Mouse (Mus musculus) erythroblast, adult 5-6 weeks (primary cell): ENCODE measurements around the gene Cela1. TPM values are rescaled to one million over a fixed set of nuclear protein-coding genes. Genes with fewer than 3 reads are reported as not detected.
A peak's percentile ranks its signal among the peaks of the same experiment; 100 is the strongest.

Experiments used
- ATAC-seq: replicated peaks from 2 replicates; pipeline ENCODE4 v1.8.0; 2016; ENCODE audit warnings: moderate number of reproducible peaks, mild to moderate bottlenecking, moderate TSS enrichment, inconsistent platforms; ENCODE audit not compliant: poor library complexity, low FRiP score, severe bottlenecking
- total RNA-seq, 2 experiments: library from RNA; stranded (forward) in 1 of 2; stranded (reverse) in 1 of 2; fragments of 150-400 nt in 1 of 2; fragments of 200-764, 138-1000 nt in 1 of 2; gene quantifications; 2 replicates each; pipeline versions ENCODE4 v1.2.3 to v1.2.4; 2015 to 2017; ENCODE audit warnings: low replicate concordance in 2 of 2

The Cela1 gene
- total RNA-seq, 2 experiments from 2014 or later = 20.9 to 37.1 TPM

DNA sequence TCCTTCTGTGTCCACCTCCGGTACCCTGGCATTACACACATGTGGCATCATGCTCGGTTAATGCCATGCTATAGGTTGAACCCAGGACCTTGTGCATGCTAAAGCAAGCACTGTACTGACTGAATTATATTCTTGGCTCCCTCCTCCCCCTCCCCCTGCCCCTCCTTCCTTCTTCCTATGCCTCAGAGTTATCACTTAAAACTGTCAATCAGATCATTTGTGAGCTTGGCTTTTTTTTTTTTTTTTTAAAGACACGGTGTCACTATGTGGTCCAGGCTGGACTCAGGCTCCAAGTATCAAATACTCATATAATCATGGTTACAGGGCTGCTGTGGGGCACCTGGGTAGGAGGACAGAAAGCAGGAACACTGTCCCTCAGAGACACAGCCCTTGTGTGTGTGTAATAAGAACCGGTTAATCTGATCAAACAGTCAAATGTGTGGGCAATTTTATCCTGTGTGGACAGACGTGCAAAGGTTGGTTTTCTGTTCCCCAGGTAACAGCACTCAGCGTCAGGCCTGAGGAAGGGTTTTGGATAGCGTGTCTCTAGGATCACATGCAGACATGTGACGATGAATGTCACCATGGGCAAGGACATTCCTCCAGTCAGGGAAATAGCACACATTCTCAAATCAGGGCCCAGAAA, 20.8 kb upstream of the Cela1 start:
- ATAC-seq = no peak

DNA sequence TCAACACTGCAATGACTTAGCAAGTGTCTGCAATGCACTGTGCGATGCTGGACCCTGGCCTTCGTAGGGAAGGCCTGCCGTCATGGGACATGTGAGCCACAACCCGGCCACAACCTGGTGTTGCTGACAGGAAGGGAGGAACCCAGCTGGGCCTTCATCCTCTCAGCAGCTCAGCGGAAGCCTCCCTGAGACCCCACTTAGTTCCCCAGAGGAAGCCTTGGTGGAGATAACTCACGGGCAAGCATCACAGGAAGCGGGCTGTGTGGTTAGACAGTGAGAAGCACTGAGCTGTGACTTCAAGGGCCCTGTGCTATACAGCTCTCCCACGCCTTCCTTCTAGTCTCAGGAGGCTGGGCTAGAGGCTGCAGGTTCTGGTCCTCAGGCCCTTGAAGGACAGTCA, 18.5 kb upstream of the Cela1 start:
- no peak for ATAC-seq

DNA sequence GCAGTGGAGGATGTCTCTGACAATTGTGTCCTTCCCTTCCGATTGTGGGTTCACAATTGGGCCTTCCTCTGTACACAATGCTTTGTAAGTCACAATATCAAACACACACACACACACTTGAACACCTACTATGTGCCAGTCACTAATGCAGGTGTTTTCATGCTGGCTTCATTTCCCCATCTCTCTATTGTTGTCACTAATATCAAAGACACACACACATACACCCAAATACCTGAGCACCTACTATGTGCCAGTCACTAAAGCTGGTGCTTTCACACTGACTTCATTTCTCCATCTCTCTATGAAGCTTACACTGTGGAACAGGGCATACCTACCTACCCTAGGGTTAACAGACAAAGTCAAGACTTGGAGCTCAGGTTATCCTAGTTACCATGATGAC, 17.7 kb upstream of the Cela1 start:
- ATAC-seq = no peak

DNA sequence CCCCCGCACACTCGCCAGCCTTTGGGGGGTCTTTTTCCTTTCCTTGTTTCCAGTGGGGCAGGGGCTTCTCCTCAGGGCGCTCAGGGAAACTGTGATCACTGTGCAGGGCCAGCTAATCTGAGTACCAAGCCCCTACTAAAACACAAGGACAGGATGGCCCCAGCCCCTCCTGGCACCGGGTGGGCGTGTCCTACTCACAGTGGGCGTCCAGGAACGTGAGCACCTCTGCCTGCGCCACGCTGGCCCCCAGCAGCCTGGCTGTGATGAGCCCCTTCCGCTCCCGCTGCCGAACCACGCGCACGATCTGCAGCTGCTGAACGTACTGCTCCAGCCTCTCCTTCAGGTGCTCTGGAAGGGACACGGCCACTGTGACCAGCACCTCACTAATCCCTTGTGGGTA, 16.2 kb upstream of the Cela1 start:
- ATAC-seq = no peak

DNA sequence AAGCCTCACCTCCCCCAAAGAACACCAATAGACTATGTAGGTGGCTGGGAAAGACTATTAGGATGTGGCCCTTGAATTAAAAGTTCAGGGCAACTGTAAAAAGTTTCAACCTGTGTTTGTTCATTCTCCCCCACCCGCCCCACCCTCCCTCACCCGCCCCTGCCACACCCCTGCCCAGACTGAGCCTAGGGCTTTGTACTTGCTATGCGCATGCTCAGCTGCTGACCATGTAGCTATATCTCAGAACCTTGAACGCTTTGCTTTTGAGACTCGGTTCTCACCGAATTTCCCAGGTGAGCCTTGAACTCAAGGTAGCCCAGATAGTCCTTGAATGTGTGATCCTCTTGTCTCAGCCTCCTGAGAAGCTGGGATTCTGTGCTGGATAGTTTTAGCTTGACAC, 14.1 kb upstream of the Cela1 start:
- ATAC-seq = no peak

DNA sequence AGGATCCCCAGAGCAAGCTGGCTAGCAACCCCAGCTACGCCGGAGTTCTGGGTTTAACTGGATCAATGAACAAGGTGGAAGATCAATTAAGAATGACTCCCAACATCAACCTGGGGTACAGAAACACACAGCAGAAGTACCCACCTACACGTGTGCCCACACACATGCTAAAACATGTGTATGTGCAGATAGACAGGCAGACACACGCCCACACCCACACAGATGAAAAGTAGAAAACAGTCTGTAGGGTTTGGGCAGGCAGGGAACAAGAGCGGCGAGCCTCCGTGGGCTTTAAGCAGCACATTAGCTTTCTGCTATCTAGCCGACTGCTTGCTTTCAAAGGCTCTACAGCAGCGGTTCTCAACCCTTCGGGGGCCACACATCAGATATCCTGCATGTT, 13.4 kb upstream of the Cela1 start:
- ATAC-seq = no peak

DNA sequence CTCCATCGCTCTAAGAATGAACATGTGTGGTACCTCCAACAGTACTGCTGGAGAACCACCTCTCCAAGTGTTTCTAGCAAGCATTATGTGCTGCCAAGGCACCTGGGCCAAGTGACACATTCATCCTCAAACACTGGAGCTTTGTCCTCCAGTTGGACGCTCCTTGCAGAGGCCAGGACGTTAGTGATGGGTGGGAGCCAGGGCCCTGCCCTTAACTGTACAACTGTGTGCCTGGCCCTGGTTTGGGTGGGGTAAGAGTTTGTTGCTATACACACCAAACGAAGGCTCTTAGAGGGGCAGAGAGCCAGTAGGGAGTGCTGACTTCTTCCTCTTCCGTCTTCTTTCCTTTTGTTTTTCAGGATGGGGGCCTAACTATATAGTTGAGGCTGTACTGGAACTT, 12.7 kb upstream of the Cela1 start:
- no peak for ATAC-seq

DNA sequence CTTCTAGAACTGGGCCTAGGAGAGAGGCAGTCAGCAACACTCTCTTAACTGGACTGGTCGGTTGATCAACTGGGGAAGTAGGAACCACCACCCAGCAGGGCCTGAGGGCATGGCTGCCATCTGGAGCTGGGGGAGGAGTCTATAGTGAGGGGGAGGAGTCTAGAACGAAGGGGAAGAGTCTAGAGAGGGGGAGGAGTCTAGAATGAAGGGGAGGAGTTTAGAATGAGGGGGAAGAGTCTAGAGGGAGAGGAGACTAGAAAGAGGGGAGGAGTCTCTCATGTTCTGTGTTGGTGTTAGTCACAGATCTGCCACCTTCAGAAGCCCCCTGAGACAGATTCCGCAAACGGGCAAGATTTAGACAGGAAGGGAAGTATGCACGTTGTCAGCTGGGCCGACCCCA, 11.7 kb upstream of the Cela1 start:
- 0 out of 2 replicates have a peak, but pooled peaks have one; percentile 12 for ATAC-seq

DNA sequence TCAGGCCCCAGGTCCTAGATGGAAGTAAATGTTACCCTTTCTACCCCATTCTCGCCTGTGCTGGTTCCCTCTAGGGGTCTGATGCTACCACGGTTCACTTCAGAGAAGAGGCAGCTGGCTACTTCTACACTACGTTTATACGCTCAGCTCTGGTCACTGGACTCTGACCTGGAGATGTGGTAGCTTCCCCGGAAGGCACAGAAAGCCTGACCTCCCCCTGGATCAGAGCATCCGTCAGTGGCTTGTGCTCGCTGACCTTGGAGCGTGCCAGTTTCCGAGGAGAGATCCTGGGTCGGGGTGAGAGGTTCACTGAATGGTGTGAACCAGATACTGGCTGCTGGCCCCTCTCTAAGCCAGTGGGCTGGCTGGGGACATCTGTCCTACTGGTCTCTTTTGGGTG, 10.4 kb upstream of the Cela1 start:
- ATAC-seq = no peak

DNA sequence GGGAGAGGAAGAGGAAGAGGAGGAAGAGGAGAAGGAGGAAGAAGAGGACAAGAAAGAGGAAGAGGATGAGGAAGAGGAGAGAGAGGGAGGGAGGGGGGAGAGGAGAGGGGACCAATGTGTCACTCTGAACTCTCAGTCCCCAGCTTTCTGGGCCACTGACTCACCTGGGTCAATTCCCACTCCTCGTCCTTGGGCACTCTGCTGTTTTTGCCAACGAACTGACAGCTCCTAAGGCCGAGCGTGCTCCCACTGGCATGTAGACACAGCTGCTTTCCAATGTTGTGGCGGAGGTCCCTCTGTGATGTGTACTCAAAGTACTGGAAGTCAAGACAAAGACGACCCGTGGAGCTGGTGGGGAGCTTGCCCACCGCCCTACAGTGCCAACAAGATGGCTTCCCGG, 6.7 kb upstream of the Cela1 start:
- no peak for ATAC-seq

DNA sequence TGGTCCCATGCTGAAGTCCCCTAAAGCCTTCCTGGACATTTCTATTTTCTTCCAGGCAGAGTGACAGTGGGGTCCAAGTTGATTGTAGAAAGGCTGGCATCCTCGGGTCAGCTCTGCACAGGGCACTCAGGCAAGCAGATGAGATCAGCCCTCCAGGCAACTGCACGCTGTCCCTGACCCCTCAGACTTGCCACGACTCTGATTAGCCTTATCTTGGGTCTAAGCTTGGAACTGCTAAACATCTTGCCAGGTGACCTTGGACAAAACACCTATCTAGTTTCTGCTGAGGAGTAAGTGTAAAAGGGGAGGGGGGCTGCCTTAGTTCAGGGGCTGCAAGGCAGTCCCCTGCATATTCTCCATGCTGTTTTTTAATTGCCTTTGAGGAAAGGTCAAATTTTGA, 4.3 kb upstream of the Cela1 start:
- no peak for ATAC-seq

DNA sequence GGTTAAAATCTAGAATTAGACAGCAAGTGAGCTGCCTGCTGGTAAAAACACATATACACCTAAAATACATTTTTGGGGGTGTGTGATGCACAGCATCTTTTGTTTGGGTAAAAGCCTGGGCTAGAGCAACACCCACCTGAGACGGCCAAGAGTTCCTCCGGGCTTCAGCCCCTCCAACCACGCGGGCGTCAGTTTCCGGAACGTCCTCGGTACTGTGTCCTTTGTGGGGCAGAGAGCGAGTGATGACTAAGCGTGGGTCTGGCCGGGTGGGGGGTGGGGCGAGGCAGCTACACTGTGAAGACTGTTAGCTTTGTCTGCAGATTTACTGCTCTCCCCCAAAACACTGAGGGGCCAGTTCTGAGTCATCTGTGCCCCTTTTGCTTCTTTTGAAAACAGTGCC, 732 bp downstream of the Cela1 start:
- ATAC-seq = peak; percentile 61

DNA sequence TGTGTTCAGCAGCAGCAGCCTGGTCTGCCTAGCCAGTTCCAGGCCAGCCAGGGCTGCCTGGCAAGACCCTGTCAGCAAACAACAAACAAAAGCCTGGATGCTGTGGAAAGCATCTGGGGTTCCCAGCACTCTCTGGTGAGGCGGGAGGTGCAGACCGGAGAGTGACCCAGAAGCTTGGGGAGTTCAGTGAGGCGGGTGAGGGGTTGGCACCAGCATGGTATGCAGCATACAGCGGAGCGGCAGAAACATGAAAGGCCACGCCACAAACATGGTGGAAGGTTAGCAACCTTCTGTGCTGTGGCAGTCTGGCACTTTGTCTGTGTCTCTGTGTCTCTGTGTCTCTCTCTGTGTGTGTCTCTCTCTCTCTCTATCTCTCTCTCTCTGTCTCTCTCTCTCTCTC, 1.3 kb downstream of the Cela1 start:
- ATAC-seq = 0 out of 2 replicates have a peak, but pooled peaks have one; percentile 18

DNA sequence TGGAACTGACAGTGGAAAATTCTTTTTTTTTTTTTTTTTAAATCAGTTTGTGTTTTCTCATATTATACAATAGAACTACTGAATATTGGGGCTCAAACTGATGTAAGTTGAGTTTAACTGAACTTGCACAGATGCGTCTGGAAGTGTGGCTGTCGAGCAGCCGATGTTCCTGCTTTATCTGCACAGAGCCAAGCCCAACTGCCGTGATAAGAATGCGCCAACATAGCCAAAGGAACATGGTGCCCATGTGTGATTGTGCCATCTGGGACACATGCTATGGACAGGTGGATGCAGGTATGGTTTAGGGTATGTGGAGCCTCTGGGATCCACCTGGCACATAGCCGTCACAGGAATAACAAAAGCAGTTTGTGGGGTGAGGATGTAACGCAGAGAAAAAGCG, 1.9 kb downstream of the Cela1 start:
- ATAC-seq = peak; percentile 64

DNA sequence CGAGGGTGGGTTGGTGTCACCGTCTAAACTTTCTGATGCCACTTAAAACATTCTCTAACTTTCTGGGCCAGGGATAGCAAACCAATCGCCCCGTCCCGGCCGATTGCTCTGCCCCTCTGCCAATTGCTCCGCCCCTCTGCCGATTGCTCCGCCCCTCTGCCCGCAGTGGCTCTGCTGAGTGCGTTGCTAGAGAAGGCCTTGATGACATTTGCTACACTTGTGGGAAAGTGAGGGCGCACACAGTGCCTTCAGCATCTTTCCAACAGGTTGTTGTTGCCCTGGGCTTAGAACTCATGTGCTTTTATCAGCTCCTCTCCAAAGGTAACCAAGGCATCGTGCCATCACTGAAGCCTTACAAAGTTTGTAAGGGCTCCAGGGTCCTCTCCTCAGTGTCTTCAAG, 2.5 kb downstream of the Cela1 start:
- ATAC-seq = peak; percentile 79

DNA sequence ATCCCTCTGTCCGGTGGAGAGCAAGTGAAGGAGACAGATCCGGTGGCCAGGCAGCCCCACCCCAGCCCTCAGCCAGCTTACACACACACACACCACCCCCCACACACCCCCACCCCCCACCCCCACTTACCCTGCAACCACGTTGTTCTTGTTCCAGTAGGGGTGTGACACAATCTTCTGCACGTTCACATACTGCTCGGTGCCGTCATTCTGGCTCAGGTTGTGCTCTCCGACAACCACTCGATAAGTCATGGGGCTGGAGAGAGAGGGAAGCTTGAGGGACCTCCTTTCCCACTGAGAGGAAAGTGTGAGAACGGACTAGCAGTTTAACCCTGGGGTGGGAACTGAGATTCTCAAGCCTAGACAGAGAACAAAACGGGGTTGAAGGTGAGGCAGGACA, 3.3 kb downstream of the Cela1 start:
- ATAC-seq = no peak

DNA sequence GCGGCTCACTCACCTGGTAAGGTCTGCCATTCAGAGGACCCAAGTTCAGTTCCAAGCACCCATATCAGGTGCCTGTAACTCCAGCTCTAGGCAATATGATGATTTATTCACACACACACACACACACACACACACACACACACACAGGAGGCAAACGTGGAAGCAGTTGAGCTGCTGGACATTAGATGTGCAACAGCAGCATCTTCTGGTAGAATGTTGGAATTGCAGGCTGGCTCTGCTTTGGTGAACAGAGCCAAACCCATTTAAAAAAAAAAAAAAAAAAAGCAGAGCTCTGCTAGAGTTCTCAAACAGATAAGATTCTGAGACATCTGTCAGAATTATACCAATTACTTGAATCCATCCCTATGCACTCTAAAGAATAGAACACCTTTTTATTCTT, 4.7 kb downstream of the Cela1 start:
- ATAC-seq = peak; percentile 47

DNA sequence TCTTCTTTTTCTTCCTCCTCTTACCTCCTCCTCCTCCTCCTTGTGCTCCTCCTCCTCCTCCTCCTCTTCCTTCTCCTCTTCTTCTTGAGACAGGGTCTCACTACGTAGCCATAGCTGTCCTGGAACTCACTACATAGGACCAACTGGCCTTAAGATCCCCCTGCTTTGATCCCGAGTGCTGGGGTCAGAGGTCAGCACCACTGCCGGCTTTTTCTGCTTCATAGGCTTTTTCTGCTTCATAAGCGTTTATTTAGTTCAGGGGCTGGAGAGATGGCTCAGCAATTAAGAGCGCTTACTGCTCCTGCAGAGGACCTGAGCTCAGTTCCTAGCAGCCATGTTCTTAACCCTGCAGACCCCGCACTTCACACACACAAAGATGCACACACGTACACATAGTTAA, 6.0 kb downstream of the Cela1 start:
- no peak for ATAC-seq

DNA sequence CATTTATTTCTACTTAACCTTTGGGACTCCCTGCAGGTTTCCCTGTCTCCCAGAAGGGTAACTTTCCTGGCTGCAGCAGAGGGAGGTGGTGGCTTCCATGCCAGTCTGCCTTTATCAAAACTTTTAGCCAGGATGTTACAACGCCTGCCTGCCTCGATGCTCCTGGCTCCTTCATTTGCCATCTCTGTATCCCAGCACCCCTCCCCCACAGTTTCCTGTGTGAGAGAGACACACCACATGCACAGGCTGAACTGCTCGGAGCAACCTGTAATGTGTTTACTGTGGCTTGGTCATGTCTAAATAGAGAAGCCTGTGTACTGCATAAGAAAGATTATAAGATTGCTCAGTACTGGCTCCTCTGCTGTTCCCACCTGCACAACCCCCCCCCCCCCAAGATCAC, 7.3 kb downstream of the Cela1 start:
- no peak for ATAC-seq

DNA sequence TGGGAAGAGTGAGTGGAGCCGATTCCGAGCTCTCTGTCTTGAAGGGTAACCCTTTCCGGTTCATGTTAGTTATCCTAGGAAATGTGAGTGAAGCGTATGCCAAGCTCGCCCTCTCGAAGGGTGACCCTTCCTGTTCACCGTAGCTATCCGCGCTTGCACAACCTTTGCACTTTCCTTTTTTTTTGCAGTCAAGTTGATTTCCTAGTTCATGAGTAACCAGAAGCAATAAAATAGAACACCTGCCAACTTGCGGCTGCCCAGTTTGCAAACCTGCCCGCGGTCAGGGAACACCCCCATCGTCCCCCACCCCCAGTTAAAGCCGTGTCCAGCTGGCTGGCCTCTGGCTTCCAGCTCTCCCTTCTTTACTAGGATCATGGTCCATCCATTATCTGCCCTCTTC, 8.7 kb downstream of the Cela1 start:
- no peak for ATAC-seq

DNA sequence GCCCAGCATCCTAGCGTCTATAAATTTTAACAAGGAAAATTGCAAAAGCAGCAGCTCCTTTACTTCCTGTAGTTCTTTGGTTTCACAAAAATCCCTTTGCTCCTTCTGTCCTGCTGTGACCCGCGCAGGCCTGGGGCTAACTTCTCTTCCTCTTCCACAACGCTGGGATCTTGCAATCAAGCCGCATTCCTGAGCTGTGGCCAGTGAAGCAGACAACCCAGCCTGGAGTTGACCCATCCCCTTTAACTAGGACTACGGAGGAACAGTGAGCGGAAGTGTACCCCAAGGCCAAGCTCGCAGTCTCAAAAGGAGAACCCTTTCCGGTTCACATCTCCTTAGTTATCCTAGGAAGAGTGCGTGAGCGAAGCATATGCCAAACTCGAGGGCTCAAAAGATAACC, 9.1 kb downstream of the Cela1 start:
- ATAC-seq = no peak

DNA sequence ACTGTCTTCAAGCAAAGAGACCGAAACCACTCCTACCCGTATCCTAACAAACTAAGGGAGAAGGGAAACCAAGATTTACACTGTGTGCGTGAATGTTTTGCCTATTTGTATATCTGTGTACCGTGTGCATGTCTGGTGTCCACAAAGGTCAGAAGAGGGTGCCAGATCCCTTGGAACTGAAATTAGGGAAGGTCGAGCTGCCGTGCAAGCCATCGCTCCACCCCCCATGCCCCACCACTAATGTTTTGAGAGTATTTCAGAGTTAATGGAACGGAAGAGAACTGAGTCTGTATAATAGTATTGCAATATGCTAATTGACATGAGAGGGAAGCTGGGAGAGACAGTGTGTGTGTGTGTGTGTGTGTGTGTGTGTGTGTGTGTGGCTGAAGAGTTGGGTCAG, 10.0 kb downstream of the Cela1 start:
- ATAC-seq = no peak

DNA sequence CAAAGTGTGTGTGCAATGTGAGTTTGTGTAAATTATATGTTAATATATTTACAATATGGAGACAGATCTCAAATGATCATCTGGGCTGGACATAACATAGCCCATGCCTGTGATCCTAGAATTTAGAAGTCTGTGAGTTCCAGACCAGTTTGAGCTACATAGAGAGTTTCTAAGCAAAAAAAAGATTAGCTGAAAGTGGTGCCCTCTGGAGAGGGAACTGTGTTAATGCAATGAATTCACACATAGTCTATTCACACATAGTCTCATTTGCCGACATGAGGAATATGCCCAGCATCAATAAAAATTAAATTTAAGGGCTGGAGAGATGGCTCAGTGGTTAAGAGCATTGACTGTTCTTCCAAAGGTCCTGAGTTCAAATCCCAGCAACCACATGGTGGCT, 11.2 kb downstream of the Cela1 start:
- ATAC-seq = no peak
